Mouse (Mus musculus) adrenal gland (tissue): Measurements from ENCODE around the gene Llph.
"Not testable (repeated sequence)": the region's sequence is repeated elsewhere in the genome, so short reads cannot be mapped to it uniquely, and the experiment has no call there.

Experiments used
- intact Hi-C: fragments of 180-260 bp; cut with DNase I; formaldehyde crosslinking; loops from one replicate; pipeline ENCODE4 v1.15.1; 2025

Gene Llph

GRCm38 (mm10) chr10:120217099-120217498 lies 9.8 kb upstream of the Llph start:
- intact Hi-C loops: not testable (repeated sequence)

- intact Hi-C loops: no loop called here
Observed at GRCm38 (mm10) chr10:120218996-120219395, 7.9 kb upstream of the Llph start.

- intact Hi-C loops: no loop called here
Observed at GRCm38 (mm10) chr10:120219578-120220359, 7.1 kb upstream of the Llph start.

GRCm38 (mm10) chr10:120220776-120221175 lies 6.1 kb upstream of the Llph start:
- intact Hi-C loops: no loop called here

GRCm38 (mm10) chr10:120231718-120232117 lies 4.8 kb downstream of the Llph start:
- intact Hi-C loops: no loop called here

GRCm38 (mm10) chr10:120233655-120234367 lies 6.9 kb downstream of the Llph start:
- intact Hi-C loops: no loop called here

- intact Hi-C loops: no loop called here
Observed at GRCm38 (mm10) chr10:120236855-120237254, 10.0 kb downstream of the Llph start.

- intact Hi-C loops: no loop called here
Observed at GRCm38 (mm10) chr10:120238241-120238640, 11.4 kb downstream of the Llph start.

- intact Hi-C loops: no loop called here
Observed at GRCm38 (mm10) chr10:120239476-120239875, 12.6 kb downstream of the Llph start.

- intact Hi-C loops: loop anchor here (10.0 kb wide), 1 partner anchor 1012 kb away; no protein-coding TSS in a partner anchor
Observed at GRCm38 (mm10) chr10:120242421-120242820, 15.6 kb downstream of the Llph start.

- intact Hi-C loops: loop anchor here (10.0 kb wide), 1 partner anchor 1009 kb away; no protein-coding TSS in a partner anchor
Observed at GRCm38 (mm10) chr10:120245681-120246080, 18.8 kb downstream of the Llph start.

- intact Hi-C loops: loop anchor here (10.0 kb wide), 1 partner anchor 1008 kb away; no protein-coding TSS in a partner anchor
Observed at GRCm38 (mm10) chr10:120246994-120247750, 20.3 kb downstream of the Llph start.

GRCm38 (mm10) chr10:120250911-120251683 lies 24.2 kb downstream of the Llph start:
- intact Hi-C loops: no loop called here

- intact Hi-C loops: no loop called here
Observed at GRCm38 (mm10) chr10:120251791-120252190, 24.9 kb downstream of the Llph start.

GRCm38 (mm10) chr10:120252800-120253199 lies 25.9 kb downstream of the Llph start:
- intact Hi-C loops: no loop called here

- intact Hi-C loops: no loop called here
Observed at GRCm38 (mm10) chr10:120257231-120257630, 30.4 kb downstream of the Llph start.

GRCm38 (mm10) chr10:120267790-120268189 lies 40.9 kb downstream of the Llph start:
- intact Hi-C loops: loop anchor here (10.0 kb wide), 1 partner anchor 577 kb away; no protein-coding TSS in a partner anchor

- intact Hi-C loops: loop anchor here (10.0 kb wide), 1 partner anchor 575 kb away; no protein-coding TSS in a partner anchor
Observed at GRCm38 (mm10) chr10:120269946-120270345, 43.1 kb downstream of the Llph start.

- intact Hi-C loops: no loop called here
Observed at GRCm38 (mm10) chr10:120270777-120271176, 43.9 kb downstream of the Llph start.

GRCm38 (mm10) chr10:120271318-120271717 lies 44.4 kb downstream of the Llph start:
- intact Hi-C loops: no loop called here

GRCm38 (mm10) chr10:120271879-120272269 lies 45.0 kb downstream of the Llph start:
- intact Hi-C loops: no loop called here
